Mouse (Mus musculus) embryo, embryonic 11.5 days (tissue): ENCODE data around the gene Ugt1a8.
"Not testable (repeated sequence)": the region's sequence is repeated elsewhere in the genome, so short reads cannot be mapped to it uniquely, and the experiment has no call there.

Experiments
- DNase-seq: peaks from one replicate; pipeline ENCODE4 v3.0.0-alpha.2; 2012; ENCODE audit warnings: low read depth, low spot score

The Ugt1a8 gene

DNA sequence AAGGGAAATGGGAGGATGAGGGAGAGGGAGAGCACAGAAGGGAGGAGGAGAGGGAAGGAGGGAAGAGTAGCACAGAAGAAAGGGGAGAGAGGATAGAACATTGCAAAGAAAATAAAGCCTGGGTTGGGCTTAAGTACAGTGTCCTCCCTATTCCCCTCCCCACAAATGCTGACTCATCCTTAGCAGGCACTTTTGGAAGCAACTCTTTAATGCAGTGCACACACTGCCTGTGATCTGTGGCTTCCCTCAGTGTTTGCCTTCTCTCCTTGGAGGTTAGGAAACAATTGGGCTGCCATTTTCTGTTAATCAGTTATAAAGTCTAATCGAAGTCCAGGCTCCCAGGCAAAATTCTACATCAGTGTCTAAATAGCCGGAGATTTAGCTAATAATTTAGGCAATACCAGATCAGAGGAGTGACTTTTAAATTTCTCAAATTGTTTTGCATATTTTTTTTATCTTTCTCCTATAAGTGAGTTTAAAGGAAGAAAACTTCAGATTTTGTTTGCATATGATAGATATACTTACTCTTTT is 21.5 kb downstream of the Ugt1a8 start:
- not testable (repeated sequence) for DNase-seq

DNA sequence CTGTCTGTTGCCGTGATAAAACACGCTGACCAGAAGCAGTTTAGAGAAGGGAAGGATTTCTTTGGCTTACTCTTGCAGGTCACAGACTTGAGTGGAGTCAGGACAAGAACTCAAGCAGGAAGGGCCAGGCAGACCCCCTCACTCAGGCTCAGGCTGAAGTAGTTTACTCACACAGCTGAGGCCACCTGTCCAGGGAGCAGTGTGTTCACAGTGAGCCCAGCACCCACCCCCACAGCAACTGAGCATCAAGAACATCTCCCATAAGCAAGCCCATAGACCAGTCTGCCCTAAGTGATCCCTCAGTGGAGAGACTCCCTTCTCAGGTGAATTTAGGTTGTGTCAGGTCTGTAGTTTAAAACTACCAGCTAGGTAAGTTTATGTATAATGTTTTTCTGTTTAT is 22.0 kb downstream of the Ugt1a8 start:
- not testable (repeated sequence) for DNase-seq

DNA sequence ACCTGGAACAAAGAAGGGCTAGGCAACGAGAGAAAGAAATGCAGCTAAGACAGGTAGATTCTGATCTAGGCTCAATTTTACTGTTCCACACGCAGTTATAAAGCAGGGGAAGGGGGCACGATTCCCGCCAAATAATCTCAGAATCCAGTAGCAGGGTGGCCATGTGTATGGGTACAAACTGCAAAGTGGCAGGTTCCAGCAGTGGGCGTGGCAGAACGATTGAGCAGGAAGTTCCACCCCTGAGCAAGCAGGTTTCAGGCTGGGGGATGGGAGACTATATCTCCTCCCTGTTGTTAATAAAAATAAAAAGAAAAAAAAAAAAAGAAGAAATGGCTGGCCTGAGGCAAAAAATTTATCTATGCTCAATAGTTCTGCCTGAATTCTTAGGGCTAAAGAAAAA is 25.2 kb downstream of the Ugt1a8 start:
- not testable (repeated sequence) for DNase-seq

DNA sequence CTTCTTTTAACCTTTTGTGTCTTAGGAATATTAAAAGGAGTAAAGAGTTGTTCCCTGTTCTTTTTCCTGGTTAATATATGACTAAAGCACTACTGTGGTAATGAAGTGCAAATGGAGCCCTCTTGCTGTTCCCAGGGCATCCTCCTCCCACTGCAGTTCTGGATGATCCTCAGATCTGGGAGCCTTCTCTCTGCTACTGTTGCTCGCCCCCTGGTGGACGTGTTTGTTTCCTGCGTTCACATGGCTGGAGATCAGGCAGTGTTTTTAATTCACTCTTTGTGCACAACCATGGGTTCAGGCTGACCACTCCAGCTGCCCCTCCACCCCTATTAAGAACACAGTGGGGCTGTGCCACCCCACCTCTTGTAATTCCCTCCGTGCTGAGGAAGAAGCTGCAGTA is 32.9 kb downstream of the Ugt1a8 start:
- not testable (repeated sequence) for DNase-seq

DNA sequence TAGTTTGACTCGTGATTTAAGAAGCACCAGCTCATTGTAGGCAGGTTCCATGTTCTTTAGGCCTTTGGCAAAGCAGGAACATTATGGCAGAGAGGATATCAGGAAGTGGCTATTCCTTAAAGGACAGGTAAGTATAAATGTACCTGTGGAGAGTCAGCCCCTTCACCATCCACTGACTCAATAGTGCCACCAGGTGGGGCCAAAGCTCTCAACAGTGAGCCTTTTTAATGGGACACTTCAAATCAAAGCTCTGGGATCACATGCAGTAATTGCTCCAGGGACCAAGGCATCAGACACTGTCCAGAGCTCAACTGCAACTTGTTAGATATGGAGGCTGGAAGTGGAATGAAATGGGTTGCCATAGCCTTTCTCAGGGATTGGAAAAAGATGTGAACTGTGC is 33.9 kb downstream of the Ugt1a8 start:
- not testable (repeated sequence) for DNase-seq

DNA sequence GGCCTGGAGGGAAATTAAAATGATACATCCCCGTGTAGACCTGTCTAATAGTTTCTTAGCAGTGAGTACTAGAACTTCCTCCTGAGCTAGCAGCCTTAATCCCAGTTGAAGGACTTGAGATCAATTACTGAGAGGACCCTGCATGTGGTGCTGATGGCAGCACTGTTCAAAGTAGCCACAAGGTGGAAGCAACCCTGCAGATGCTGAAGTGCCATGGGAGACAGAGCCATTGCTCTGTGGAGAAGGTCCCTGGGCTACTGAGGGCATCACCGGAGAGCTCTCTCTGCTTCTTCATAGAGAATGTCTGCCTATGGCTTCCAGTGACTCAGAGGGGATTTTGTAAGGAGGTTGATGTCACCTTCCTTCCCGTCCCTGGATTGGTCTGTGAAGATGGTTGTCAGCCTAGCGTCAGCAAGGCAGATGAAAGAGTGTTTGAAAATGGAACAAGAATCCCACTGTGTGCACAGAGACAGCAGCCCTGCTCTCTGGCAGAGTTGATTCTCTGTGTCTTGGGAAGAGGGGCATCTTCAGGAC is 38.3 kb downstream of the Ugt1a8 start:
- DNase-seq = not testable (repeated sequence)

DNA sequence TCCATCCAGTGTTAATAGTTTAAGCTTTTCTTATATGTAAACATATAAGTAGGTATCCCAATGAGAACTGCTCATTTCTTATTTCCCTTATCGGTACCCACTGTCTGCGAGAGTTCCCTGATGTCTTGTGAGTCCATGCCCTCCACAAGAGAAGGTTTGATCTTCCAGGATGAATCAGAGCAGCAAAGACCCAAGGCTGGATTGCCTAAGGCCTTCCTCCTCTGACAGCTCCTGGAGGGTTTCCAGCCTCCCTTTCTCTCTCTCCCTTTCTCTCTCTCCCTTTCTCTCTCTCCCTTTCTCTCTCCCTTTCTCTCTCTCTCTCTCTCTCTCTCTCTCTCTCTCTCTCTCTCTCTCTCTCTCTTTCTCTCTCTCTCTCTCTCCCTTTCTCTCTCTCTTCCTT is 41.5 kb downstream of the Ugt1a8 start:
- DNase-seq = not testable (repeated sequence)

DNA sequence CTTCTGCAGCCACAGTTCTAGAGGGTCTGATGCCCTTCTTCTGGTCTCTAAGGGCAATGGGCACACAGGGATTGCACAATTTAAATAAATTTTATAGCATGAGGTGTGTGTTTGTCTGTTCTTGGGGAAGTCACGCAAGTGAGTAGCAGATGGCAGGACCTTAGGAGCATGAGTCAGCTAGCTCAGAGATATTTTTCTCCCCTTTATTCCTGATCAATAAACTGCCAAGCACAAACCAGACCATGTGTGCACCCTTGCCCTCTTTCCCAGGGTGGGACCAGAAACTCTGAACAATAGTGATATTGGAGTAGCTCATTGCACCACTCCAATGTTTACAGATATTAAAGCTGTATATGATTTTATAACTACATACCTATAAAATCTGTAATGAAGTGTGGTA is 42.6 kb downstream of the Ugt1a8 start:
- not testable (repeated sequence) for DNase-seq

DNA sequence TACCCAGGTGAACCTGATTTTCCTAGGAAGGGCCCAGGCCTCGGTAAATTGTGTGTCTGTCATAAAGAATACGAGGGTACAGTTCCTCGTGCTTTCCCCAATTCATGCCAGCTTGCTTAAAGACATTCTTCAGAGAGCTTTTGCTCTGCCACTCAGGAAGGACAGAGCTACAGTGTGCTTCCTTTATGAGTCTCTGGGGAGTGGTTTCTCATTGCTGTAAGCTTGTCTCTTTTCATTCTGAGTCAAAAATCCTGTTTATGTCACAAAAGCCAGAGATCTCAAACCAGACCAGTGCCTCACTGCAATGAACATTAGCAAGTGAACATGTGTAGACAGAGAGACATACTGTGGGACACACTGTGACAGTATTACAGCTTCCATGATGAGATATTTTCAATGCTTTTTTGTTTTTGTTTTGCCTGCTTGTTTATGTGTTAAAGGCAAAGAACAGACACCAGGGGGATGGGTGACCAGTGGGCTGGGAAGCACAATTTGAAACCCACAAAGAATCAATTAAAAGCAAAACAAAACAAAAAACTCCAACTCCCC is 46.4 kb downstream of the Ugt1a8 start:
- no peak for DNase-seq

DNA sequence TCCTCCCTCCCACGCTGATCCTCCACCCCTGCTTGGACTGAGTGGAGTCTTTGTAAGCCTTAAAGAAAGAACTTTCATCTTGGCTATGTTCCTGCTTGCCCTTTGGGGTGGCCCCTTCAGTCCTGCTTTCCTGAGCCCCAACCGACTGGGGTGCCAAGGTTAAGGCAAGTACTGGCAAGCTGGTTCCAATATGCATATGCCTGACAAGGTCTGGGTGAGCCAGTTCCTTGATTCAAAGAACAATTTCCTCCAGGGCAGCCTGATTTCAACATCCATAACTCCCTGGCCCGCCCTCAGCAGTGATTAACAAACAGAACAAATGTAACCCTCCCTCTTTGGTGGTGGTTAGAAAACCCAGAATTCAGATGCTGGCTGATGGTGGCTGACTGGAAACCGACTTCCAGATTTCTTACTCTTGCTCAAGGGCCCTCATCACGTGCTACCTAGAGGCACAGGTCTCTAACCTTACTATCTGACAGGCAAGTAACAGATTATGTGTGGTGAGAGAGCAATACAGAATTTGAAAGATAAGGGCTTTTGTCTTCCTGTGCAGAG is 46.9 kb downstream of the Ugt1a8 start, which contains the start of gene Ugt1a6a:
Ugt1a6a (plus strand) TSS at position 353 of the 555 bp plus-strand sequence.
- not testable (repeated sequence) for DNase-seq

DNA sequence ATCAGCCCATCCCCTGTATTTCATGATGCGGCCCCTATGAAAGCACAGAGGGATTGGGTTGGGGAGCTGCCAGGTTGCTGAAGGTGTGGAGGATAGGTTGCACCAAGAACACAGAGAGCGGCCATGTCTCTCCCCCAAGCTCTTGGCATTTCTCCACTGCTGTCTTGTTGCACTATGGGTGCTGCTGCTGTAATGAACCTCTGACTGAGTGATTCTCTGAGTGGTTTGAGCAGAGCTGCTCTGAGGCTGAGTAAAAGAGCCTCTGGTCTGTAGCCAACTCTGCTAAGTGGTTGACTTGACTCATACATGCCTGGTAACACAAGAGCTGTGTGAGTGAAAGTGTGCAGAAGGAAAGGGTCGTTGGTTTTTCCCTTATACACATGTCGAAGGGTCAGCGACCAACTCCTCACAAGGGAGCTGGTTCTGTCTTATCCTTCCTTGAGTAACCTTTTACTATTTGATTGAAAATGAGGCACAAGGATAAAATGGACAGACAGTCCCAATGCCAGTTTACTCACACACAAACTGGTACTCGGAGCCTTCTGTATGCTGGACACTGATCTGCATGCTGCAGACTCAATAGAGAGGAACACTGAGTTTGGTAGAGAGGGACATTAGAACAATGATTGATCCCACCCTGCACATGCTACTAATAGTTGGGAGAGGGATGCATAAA is 47.8 kb downstream of the Ugt1a8 start:
- DNase-seq = not testable (repeated sequence)

DNA sequence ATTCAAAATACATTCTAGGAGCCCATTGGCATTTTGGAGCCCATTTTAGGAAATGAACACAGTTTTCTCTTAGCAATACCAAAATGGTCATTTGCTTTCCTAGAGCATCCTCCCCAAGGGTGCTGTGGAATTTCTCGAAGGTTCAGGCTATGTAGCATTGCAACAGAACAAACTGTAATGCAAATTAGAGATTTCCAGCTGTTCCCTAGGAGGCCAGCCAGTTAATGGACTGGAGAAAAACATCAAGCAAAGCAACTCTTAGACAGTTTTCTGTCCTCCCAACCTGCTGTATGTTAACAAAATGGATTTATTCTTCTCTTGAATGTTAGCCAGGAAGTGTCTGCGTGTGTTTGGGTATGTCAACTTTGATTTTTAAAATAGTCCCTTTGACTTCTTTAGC is 49.0 kb downstream of the Ugt1a8 start:
- DNase-seq = no peak

DNA sequence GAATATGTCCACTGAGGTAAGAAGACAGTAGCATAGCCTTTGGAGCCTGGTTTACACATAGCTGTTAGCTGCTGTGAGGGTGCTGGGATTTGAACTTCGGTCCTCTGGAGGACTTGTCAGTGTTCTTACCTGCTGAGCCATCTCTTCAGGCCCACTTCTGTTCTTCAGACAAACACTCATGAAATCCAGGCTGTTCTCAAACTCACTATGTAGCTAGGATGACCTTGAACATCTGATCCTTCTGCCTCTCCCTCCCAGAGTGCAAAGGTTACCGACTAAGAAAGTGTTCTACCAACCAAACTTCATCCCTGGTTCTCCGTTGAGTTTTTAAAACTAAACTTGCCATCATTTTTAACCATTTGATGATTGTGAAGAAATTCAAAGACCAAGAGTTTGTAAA is 49.7 kb downstream of the Ugt1a8 start:
- no peak for DNase-seq

DNA sequence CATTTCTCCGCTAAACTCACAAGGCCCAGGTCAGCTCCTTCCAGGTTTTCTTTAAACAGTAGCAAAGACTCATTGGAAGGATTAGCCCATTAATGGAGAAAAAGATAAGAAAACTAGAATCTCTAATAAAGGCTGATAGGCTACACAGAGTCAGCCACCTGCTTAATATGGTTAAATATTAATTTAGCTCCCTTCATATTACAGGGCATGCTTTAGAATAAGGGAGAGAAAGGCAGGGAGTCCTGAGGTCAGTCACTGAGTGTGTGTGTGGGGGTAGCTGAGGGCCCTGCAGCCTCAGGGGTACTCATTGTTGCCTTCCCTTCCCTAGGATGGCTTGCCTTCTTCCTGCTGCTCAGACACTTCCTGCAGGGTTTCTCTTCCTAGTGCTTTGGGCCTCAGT is 50.5 kb downstream of the Ugt1a8 start:
- no peak for DNase-seq

DNA sequence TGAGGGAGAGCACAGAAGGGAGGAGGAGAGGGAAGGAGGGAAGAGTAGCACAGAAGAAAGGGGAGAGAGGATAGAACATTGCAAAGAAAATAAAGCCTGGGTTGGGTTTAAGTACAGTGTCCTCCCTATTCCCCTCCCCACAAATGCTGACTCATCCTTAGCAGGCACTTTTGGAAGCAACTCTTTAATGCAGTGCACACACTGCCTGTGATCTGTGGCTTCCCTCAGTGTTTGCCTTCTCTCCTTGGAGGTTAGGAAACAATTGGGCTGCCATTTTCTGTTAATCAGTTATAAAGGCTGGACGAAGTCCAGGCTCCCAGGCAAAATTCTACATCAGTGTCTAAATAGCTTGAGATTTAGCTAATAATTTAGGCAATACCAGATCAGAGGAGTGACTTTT is 52.9 kb downstream of the Ugt1a8 start:
- not testable (repeated sequence) for DNase-seq

DNA sequence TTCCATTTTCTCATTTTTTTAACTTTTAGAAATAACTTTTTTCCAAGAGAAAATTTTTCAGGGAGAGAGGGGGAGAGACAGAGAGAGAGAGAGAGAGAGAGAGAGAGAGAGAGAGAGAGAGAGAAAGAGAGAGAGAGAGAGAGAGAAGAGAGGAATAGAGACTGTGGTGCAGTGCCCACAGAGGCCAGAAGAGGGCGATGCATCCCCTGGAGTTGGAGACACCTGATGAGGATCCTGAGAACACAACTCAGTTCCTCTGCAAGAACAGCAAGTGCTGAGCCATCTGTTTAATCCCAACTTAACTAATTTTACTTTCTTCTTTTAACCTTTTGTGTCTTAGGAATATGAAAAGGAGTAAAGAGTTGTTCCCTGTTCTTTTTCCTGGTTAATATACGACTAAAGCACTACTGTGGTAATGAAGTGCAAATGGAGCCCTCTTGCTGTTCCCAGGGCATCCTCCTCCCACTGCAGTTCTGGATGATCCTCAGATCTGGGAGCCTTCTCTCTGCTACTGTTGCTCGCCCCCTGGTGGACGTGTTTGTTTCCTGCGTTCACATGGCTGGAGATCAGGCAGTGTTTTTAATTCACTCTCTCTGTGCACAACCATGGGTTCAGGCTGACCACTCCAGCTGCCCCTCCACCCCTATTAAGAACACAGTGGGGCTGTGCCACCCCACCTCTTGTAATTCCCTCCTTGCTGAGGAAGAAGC is 56.5 kb downstream of the Ugt1a8 start:
- not testable (repeated sequence) for DNase-seq

DNA sequence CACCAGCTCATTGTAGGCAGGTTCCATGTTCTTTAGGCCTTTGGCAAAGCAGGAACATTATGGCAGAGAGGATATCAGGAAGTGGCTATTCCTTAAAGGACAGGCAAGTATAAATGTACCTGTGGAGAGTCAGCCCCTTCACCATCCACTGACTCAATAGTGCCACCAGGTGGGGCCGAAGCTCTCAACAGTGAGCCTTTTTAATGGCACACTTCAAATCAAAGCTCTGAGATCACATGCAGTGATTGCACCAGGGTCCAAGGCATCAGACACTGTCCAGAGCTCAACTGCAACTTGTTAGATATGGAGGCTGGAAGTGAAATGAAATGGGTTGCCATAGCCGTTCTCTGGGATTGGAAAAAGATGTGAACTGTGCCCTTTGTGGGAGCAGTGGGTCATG is 57.7 kb downstream of the Ugt1a8 start:
- not testable (repeated sequence) for DNase-seq

DNA sequence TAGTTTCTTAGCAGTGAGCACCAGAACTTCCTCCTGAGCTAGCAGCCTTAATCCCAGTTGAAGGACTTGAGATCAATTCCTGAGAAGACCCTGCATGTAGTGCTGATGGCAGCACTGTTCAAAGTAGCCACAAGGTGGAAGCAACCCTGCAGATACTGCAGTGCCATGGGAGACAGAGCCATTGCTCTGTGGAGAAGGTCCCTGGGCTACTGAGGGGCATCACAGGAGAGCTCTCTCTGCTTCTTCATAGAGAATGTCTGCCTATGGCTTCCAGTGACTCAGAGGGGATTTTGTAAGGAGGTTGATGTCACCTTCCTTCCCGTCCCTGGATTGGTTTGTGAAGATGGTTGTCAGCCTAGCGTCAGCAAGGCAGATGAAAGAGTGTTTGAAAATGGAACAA is 62.5 kb downstream of the Ugt1a8 start:
- not testable (repeated sequence) for DNase-seq

DNA sequence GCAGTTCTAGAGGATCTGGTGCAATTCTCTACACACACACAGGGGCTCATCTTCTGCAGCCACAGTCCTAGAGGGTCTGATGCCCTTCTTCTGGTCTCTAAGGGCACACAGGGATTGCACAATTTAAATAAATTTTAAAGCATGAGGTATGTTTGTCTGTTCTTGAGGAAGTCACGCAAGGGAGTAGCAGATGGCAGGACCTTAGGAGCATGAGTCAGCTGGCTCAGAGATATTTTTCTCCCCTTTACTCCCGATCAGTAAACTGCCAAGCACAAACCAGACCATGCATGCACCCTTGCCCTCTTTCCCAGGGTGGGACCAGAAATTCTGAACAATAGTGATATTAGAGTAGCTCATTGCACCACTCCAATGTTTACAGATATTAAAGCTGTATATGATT is 70.8 kb downstream of the Ugt1a8 start:
- DNase-seq = no peak

DNA sequence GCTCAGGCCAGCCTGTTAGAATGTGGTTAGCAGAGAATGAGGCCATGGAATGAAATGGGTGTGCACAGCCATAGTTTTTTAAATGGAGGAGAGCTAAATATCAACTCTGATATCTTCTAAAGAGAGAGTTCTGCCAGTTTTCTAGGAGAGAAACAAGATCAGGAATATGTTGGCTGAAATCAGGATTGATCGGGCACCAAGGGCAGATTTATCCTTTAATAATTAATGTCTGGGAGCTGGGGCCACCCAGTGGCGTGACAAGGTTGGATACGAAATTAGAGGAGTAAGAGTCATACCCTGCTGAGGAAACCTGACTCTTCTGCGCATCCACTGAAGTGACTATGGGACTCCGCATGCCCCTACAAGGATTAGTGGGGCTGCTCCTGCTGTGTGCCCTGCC is 78.1 kb downstream of the Ugt1a8 start, which contains the start of gene Ugt1a5:
Ugt1a5 (plus strand) TSS at position 302 of the 400 bp plus-strand sequence.
- DNase-seq = no peak

DNA sequence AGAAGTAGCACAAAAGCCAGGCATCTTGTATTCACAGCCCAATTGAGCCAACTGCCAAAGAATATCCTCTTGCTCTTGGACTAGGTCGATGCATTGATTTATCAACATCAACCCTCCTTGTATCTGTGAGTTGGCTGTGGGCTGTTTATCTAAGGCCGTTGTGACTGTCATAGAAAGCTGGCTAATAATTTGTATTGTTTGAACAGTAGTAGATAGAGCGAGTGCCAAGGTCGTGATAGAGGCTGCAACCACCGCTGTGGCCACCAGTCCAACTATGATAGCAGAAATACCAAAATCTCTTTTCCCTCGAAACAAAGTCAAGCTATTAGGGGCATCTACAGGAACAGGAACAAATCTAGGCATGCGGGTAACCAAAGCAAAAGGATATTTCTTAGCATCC is 84.6 kb downstream of the Ugt1a8 start:
- DNase-seq = not testable (repeated sequence)

DNA sequence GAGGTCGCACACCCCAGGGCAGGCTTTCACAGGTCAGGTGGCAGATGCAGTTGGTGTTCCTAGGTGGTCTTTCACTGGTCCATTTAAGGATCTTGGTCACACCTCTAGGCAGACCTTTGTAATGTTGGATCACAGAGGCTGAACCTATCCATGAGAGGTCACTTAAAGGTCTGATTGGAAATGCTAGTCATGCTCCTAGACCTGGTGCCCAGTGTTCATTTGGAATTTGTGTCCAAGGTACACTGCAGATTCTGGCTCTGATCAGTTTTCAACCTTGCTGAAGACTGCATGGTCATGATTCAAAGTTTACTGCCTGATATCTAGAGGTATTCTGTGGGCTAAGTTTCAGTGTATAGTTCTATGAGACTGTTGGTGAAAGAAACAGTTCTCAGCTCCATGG is 92.0 kb downstream of the Ugt1a8 start:
- no peak for DNase-seq
